Mouse (Mus musculus): ENCODE data around the gene Cdk5rap2. TPM values are rescaled to one million over a fixed set of nuclear protein-coding genes. Genes with fewer than 3 reads are reported as not detected.

Gene Cdk5rap2
- 10 to 100 TPM; 14.9 to 25.8 TPM for total RNA-seq (2021)
- long read RNA-seq, experiment 1, full-length matches to known transcripts: 1 of 20 reads
- long read RNA-seq, experiment 1, partial matches to known transcripts: 14 of 20 reads
- long read RNA-seq, experiment 1, other reads (novel, unspliced or antisense): 5 of 20 reads
- long read RNA-seq, experiment 2, full-length matches to known transcripts: 2 of 13 reads
- long read RNA-seq, experiment 2, partial matches to known transcripts: 8 of 13 reads
- long read RNA-seq, experiment 2, other reads (novel, unspliced or antisense): 3 of 13 reads

DNA sequence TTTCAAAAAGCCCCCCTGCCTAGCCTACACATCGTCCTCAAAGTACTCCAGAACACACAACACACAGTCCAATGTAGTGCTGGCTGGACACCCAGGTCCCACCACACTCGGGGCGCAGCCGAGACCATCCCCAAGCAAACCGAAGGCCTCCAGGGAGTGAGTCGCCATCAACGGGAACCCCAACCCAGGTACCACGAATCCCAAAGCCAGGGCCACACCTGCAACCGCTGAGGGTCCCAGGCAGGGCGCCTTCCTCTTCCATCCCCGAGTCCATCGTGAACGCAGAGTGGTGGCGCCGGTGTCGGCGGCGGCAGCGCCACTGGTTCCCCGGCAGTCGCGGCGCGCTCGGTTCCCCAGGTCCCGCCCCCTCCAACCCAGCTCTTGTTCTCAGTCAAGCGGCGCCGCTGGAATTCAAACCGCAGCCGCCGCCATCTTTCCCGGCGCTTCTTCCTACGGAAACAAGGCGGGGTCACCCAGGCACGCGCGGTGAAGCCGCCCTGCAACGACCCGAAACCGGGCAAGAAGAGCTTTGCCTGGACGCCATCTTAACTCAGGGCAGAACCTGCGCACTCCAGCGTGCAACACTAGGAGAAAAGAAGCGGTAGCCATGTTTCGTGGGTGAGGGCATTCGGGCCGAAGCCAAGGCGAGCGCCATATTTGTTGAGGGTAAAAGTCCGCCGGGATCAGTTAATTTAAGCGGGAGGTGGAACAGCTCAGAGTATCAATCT lies at the start of gene Cdk5rap2:
Gene Cdk5rap2, minus strand, starts transcription at position 450 of the 728 bp plus-strand sequence.
- peak; percentile 96 for DNase-seq

DNA sequence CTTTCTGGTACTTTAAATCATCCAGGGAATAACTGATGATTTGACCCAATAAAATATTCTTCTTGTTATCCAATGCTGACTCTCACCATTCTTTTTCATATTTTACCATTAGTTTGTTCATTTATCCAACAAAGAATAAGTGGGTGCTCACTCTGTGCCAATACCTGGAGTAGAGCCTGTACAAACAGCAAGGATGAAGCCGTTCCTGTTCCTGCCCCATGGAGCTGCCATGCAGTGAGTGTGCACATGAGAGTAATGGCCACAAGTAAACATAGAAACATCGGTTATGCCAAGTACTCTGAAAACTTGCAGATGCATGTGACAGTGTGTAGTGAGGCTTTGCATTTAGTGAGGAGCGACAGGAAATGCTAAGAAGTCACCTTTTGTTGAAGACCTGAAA lies 41.9 kb upstream of the Cdk5rap2 start:
- DNase-seq: no peak

DNA sequence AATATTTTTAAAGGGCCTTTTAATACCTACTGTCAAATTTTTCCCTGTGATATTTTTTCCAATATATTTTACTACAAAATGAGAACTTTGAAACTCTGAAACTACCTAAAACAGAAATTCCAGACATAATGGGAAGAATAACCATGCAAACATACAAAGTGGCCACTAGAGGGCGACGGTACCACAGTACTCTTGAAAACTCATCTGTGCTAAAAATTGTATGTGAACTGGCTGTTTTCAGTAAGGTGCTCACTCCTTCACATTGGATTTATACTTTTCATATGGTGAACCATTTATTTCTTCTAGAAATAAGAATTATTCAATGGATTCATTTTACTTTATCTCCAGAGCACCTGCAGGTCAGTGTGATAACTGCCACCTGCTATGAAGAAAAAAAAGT lies 41.5 kb upstream of the Cdk5rap2 start:
- peak; percentile 56 for DNase-seq

- DNase-seq: no peak
Observed at GRCm38 (mm10) chr4:70449668-70450067, 39.4 kb upstream of the Cdk5rap2 start.

- no peak for DNase-seq
Observed at GRCm38 (mm10) chr4:70446774-70447173, 36.5 kb upstream of the Cdk5rap2 start.

DNA sequence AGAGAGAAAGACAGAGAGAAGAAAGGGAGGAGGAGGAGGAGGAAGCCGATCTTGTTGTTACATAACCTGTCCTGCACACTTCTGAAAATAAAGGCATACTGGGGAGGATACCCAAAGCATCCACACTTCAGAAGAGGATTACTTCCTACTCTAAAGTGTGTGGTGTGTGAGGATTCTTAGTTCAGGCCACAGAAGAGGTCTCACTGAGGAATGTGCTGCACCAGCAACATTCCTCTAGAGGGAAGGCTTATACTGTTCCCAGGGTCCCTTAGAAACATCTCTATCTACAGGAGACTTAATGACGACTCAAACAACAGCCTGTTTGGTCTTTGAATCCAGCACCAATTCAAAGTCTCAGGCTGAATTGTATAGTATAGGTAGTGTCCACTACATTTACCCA lies 10.0 kb upstream of the Cdk5rap2 start:
- DNase-seq: no peak

DNA sequence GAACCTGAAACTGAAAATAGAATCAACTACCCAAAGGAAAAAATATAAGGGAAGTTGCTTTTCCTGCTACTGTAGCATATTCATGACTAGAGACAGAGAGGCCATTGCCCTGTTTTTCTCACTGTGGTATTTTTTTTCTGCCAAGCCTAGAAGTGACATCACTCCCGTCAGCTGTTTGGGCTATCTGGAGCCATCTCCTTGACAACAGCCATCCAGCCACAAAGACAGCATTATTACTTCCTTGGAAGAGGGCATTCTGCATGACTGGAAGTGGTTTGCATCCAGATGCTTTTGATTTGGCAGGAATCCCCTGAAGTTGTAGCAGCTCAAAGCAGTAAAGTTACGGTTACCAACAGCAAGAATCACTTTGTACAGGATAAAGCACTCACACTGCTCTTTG lies 1.9 kb upstream of the Cdk5rap2 start:
- no peak for DNase-seq

DNA sequence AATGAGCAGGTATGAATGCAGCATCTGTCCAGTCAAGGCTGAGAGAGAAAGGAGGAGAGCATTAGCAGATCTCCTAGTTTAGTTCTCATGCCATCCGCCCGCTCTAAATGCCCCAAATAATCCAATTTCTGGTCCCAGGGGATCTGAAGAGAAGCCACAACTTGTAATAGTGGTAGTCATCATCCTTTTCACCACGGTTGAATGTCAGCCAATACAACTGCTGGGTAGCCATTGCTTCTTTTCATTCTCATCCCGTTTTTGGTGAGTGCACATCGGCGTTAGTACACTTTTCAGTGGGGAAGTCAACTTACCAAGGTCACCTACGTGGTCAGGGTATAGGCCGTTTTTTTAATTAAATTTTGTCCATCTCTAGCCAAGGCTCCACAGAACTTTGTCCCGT lies 787 bp downstream of the Cdk5rap2 start:
- DNase-seq: no peak

GRCm38 (mm10) chr4:70402109-70402819 lies 8.0 kb downstream of the Cdk5rap2 start:
- peak; percentile 24 for DNase-seq

- no peak for DNase-seq
Observed at GRCm38 (mm10) chr4:70399476-70399875, 10.8 kb downstream of the Cdk5rap2 start.

- DNase-seq: no peak
Observed at GRCm38 (mm10) chr4:70399074-70399473, 11.2 kb downstream of the Cdk5rap2 start.

DNA sequence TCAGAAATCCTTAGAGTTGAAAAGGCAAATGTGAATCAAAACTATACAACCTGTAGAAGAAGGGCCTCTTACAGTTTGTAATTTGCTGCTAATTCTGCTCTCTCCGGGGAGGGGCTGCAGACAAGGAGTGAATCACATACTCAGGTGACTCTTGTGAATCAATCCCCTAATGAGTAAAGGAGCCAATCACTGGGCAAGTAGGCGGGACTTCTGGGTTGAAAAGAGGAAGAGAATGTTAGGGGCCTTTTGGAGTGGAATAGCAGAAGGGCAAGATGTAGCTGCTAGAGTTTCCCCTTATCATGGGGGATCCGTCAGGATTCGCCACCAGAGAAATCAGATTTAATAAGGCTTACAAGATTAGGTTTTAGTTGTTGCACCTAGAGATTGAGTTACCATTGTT lies 12.2 kb downstream of the Cdk5rap2 start:
- DNase-seq: no peak

DNA sequence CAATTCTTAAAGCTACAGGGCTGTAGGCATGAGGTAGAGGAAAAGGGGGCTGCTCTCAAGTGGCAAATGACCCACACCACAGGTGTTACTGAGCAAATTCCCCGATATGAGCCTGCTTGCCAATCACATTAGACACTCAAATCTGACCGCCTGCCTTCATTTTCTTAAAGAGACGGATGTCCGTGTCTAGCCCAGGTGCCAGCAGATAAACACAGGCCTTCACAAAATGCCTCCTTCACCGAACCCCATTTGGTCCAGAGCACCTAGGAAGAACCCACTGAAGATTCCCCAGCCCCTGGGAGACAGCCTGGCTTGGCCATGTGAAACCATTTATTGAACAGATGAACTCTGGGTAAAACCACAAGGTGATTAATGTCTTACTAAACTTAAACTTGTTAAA lies 13.5 kb downstream of the Cdk5rap2 start:
- no peak for DNase-seq

DNA sequence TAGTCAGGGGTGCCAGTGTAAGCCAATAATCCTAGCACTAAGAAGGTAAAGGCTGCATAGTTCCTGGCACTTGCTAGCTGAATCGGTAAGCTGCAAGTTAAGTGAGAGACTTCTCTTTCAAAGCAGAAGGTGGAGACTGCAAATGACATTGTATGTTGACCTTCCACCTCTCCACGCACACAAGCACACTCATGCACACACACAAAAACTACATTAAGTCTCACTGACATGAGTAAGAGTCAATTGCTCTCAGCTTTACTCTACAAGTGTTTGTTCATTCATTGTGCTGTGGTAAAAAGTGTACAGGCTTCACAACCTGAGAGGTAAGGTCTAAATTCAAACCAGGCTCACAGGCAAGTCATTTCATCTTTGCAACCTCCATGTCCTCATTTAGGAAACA lies 15.5 kb downstream of the Cdk5rap2 start:
- no peak for DNase-seq

DNA sequence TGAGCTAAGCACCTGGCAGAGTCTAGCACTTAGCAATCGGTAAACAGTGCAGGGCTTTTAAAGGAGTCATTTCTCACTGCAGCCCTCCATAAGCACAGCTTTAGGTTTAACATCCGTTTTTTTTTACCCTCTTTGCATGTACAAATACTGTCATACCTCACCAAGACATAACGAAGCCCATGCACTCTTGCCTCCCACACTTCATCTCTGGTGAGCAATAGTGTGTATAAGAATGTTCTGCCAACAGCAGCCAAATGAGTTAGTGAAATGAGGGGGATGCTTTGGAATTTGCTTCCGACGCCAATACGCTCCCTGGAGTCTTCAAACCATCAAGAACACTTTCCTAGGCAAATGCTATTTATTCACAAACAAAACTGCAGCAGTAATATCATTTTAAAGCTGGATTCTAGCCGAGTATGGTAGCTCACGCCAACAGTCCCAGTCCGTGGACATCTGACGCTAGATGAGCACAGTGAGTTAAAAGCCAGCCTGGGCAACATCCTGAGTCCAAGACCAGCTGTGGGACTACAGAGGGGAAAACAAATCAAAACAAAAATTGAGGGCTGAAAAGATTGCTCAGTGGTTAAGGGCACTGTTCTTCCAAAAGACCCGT lies 18.4 kb downstream of the Cdk5rap2 start:
- DNase-seq: no peak

- DNase-seq: no peak
Observed at GRCm38 (mm10) chr4:70391073-70391472, 19.2 kb downstream of the Cdk5rap2 start.

- no peak for DNase-seq
Observed at GRCm38 (mm10) chr4:70386206-70386605, 24.0 kb downstream of the Cdk5rap2 start.

DNA sequence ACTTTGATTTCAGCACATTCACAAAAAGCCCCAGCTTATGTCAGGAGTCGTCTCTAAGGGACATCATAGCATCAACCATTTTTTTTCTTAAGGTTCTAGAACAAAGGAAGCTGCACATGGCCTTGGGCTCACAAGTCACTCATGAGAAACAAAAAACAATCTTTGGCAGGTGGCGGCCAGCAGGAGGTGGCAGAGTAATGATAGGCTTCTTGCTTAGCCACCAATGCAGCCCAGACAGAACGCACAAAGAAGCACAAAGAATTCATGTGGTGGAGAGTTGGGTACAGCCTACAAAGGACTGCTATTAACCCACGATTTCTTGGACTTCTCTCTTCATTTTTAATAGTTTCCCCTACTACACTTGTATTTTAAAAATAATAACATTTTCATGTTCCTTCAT lies 32.9 kb downstream of the Cdk5rap2 start:
- peak; percentile 16 for DNase-seq

DNA sequence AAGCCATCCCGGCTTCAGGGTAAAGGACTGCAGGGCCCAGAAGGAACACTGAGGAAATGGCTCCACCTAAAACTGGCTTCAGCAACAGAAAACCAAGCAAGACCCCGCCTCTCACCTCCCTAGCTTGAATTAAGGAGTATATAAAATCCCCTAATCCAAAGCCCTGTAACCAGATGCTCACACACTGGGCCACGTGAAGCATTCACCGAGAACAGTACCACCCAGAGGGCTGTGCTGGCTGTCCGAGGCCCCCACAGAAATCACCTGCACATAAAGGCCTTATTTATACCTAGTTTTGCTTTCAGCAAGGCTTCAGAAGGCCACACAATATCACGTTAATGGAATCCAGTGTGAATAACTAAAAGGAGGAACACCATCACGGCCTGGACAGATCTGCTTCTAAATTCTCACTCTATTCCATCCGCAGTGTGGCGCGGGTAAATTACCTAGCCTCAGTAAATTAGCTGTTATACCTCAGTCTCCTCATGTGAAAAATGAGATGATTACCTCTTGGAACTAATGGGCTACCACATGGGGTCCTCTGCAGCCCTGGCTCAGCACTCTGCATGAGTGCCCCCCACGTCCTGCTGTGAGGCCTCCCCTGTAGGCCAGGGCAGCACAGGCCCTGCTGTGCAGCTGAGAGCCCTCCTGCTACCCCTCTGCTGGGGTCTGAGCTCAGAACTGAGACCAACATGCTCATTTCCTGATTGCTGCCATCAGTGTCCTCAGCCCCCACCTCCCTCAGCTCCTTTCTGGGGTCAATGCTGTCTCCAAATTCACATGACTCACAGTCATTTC lies 45.0 kb downstream of the Cdk5rap2 start:
- no peak for DNase-seq

DNA sequence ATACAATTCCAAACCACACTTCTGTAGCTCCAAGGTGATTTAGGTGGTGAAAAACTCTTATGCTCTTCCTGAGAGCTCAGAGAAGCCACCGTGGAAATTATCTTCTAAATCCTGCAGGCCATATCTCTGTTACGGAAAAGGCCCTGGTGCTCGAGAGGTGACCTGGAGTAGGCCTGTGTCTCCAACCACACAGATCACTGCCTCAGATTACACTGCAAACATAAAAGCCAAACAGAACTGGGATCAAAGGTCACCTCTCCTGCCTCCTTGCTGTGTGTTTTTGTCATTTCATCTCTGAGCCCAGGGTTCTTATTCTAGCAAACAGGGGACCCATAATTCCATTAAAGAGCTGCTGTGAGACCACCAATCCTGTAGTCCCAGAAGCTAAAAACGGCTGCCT lies 48.9 kb downstream of the Cdk5rap2 start:
- no peak for DNase-seq

DNA sequence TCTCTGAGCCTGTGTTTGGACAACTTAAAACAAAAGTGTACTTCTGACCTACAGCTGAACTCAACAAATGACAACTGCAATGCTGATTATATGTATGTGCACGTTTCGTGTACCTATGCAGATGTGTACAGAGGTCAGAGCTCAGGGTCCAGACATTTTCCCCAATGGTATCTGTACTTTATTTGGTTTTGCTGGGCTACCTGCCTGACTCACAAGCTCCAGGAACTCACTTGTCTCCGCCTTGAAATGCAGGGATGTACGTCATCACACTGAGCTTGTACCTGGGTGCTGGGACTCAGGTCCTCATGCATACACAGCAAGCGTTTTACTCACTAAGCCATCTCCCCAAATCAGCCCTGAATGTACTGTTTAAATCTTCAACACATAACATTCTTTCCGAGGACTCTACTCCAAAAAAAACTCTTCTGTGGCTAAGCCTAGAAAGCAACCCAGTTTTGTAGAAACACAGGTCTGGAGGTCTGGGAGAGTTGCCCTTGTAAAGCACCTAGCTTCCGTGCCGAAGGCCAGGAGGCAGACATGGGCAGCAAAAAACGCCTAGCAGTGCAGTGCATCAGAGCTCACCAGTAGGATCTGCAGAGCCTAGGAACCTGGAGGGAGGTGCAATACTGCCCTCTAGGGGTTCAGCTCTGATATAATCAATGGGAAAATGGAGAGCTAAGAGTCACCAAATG lies 54.4 kb downstream of the Cdk5rap2 start:
- DNase-seq: peak; percentile 78
